Mouse (Mus musculus): Measurements from ENCODE around the gene Dcakd.
"Not testable (repeated sequence)": the region's sequence is repeated elsewhere in the genome, so short reads cannot be mapped to it uniquely, and the experiment has no call there.

Gene Dcakd

GRCm38 (mm10) chr11:102975966-102976365 is 52.2 kb downstream of the Dcakd start:
- not testable (repeated sequence) for DNase-seq

GRCm38 (mm10) chr11:102972326-102972725 is 55.8 kb downstream of the Dcakd start:
- DNase-seq, result peak in 1 of 2 experiments; percentile 37

GRCm38 (mm10) chr11:102971604-102972003 is 56.5 kb downstream of the Dcakd start:
- DNase-seq, result peak; percentile 66 to 72

GRCm38 (mm10) chr11:102964547-102965091 is 63.5 kb downstream of the Dcakd start:
- DNase-seq, result no peak

- DNase-seq, result peak in 1 of 2 experiments; percentile 27
Observed at GRCm38 (mm10) chr11:102963855-102964546, 64.1 kb downstream of the Dcakd start.

DNA sequence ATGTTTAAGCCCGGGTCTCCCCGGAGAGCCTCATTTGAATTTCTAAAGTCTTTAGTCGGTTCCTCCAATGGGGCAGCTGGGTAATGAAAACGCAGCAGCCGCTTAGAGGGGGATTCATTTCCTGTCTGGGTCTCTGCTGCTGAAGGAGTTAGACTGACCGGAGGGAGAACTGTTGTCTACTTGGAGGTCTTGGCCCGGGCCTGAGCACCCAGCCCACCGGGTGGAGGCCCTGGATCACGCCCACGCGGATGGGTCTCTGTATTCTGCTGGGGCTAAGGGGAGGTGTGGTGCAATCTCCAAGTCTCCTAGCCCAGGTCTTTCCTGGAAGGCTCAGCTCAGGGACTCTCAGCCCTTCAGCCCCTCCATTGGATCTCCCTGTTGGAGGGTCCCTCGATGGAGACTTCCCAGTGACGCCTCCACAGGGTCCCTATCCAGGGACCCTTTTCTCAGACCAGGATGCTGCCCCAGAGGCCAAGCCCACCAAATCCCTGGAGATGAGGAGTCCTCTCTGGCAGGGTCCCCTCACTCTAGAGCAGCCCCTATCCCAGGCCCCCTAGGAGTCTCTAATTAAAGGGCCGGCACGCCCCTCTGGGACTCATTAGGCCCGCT is 64.8 kb downstream of the Dcakd start:
- DNase-seq, result no peak

- DNase-seq, result no peak
Observed at GRCm38 (mm10) chr11:102962861-102963245, 65.3 kb downstream of the Dcakd start.

GRCm38 (mm10) chr11:102961082-102961481 is 67.1 kb downstream of the Dcakd start:
- DNase-seq, result no peak

- no peak for DNase-seq
Observed at GRCm38 (mm10) chr11:102958870-102959269, 69.3 kb downstream of the Dcakd start.

DNA sequence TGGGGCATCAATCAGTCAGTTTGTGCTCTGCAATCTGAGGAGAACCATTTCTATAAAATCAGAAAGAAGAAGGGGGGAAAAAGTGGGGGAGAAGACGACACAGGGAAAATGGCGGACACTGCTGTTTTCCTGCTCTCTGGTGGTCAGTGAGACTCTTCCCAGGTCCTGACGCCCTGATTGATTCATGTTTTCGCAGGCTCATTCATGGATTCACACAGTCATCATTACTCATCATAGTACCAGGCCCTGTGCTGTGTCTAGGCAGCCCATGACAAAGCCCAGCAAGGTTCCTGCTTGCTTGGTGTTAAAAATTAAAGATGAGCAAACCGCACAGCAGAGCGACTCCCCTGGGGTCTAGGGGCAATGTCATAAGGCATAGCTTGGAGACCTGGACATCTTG is 69.7 kb downstream of the Dcakd start:
- no peak for DNase-seq

DNA sequence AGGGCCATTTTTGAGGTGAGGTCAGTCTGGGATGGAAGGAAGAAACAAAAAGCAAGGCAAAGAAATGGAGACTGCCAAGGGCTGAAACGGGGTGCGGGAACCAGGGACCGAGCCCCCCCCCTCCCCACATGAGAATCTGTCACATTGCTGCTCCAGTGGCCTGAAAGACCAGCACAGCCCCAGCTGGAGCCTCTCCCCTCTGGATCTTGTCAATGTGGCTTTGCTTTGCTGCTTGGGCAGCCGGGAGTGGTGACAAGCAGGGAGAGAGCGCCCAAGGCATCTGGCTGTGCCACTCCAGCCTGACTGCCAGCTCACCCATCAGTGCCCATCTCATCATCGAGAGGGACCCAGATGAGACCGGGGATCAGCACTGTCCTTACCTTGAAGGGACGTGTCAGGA is 70.4 kb downstream of the Dcakd start:
- DNase-seq, result no peak

DNA sequence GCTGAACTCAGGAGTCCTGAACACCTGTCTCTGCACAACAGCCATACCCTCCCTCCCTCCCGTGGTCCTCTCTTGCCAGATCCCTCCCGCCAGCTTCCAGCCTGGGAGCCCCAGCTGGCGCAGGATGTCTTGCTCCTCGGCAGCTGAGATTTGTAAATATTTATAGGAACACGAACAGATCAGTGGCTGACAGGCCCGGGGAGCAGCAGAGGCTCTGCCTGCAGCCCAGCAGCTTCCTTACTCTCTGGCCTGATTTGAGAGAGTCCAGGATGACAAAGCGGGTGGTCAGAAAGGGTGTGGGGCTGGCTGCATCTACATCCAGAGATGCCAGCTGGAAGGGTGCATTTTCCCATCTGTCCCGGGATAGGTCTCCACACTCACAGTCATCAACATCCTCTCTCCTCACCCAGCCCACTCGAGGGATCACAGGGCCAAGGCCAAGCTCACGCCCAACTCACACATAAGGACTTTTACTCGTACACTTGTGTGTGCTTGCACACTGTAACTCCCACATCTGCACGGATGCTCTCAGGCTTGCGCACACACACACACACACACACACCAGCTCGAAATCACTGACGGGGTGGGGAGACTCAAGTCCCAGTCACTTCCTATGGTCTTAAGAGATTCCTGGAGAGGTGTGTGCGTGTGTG is 71.0 kb downstream of the Dcakd start:
- DNase-seq, result peak in 1 of 2 experiments; percentile 27

DNA sequence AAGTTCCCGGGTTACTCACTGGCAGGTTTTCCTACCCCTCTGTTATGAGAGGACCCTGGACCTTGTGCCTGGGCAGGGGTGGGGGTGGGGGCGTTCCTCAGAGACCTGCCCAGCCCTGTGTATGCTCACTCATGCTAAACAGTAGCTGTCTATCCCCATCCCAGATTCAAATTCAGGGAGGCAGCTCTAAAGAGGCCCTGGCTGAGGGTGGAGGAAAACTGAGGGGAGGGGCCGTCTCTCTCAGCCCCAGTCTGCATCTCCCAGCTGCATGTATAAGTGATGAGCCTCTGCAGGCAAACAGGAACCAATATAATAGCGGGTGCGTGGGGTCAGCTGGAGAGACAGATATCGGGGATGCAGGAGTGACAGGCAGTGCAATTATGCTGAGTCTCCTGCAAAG is 75.2 kb downstream of the Dcakd start:
- no peak for DNase-seq

- peak in 1 of 2 experiments; percentile 36 for DNase-seq
Observed at GRCm38 (mm10) chr11:102948043-102948961, 79.8 kb downstream of the Dcakd start.

DNA sequence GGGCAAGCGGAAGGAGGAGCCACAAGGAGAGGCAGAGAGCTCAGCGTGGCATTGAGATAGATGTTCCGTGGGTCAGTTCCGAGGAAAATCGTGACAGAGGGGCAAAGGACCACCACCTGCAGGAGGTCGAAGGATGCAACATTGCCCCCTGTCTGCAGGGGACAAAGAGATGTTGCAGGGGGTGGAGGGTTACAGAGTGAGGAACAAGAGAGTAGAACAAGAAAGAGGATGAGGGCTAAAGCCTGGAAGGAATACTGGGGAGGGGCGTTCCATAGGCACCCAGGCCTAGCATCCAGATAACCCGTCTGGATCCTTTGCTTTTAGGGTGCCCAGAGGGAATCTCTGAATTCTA is 81.2 kb downstream of the Dcakd start:
- DNase-seq, result no peak

DNA sequence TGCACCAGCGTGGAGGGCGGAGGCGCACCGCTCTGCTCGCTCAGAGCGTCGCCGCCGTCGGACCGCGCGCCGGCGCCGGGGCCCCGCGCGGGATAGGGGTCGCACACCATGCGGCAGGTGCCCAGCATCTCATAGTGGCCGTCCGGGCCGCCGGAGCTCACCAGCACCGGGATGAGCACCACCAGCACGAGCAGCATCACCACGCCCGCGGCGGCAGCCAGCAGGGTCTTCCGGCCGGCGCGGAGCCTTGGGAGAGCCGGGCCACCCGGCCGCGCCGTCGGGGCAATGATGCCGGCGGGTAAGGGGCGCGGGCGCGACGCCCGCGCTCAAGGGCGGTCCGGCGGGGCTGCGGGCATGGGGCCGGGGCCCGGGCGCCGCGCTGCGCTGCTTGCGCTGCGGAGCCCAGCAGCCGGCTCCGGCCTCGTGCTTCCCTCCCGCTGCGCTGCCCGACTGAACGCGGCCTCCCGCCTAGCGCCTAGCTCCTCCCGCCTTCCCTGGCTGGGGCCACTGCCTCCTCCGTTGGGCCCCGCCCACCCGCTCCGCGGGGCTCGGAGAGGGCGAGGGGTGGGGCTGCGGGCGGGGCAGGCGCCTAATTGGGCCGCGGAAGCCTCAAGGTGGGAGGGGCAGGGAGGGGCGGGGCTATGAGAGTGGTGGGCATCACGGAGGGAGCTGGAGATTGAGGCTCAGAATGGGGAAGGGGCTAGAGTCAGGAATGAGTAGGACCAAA is 81.7 kb downstream of the Dcakd start, which contains the start of gene C1ql1:
C1ql1 (minus strand) TSS at position 424 of the 727 bp plus-strand sequence.
- peak; percentile 79 for DNase-seq

DNA sequence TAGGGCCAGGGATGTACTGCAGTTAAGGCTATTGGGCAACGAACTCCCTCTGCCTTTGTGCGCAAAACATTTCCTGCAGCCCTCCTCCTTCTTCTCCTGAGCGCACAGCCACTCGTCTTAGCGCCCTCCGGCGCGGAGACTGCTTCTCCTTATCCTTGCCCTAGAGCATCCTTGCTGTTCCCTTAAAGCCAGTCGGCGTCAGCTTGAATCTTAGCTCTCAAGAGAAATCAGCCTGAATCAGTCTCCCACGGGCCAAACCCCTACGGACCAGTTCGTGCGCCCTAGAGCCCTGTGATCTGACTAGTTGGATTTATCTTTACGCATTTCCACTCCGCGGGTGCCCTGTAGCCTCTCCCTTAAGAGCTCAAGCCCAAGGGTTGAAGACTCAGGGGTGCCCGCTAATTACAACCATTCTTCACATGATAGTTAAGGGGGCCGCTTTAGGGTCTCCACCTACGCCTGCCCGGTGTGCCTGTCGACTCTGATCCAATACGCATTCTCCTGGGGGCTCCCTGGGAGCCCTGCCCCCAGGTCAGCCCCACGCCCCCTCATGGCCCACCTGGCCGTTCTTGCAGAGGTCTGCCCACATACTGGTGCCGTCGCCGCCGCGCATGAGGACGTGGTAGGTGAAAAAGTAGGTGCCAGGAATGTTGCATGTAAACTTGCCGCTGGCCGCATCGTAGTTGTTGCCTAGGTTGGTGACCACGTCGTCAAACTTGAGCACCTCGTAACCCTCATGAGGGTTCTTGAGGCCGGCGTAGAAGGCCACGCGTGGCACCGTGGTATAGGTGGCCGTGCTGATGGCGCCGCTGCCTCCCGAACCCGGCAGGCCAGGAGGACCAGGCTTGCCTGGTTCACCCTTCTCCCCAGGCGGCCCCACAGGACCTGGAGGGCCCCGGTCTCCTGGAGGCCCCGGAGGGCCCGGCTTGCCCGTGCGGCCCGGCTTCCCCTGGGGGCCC is 82.5 kb downstream of the Dcakd start:
- DNase-seq, result no peak
